Mouse (Mus musculus) splenic B cell, adult 2 months (primary cell): ENCODE results near the gene Lsm11.
A peak's percentile ranks its signal among the peaks of the same experiment; 100 is the strongest.

Source experiments
- DNase-seq: peaks from one replicate; pipeline ENCODE4 v3.0.0-alpha.2; 2011; ENCODE audit warnings: low read depth, low spot score
- H3K27me3 ChIP-seq: 2 replicates; pipeline ENCODE4 v1.6.1; 2012; ENCODE audit warnings: mild to moderate bottlenecking, low read length, moderate library complexity, mixed read lengths; ENCODE audit not compliant: control insufficient read depth, poor library complexity, insufficient read depth, severe bottlenecking
- H3K36me3 ChIP-seq: 2 replicates; pipeline ENCODE4 v1.6.1; 2012; ENCODE audit warnings: mild to moderate bottlenecking, low read length, moderate library complexity, mixed read lengths; ENCODE audit not compliant: control insufficient read depth, poor library complexity, insufficient read depth, severe bottlenecking

Gene Lsm11

GRCm38 (mm10) chr11:45944643-45945156, at the start of gene Lsm11:
Lsm11 (minus strand) TSS chr11:45944935.
- no peaks in the 10 kb centered on the region for H3K27me3 ChIP-seq
- DNase-seq, result peak; percentile 98
- H3K36me3 ChIP-seq, result peaks cover 2% of the 10 kb centered on the region; the same call in 1 of the 2 replicates

- peaks cover 2% of the 10 kb centered on the region; the same call in 1 of the 2 replicates for H3K27me3 ChIP-seq
- DNase-seq, result no peak
- H3K36me3 ChIP-seq, result no peaks in the 10 kb centered on the region
Measured at GRCm38 (mm10) chr11:45992087-45992486, 47.4 kb upstream of the Lsm11 start.

- DNase-seq, result no peak
- H3K27me3 ChIP-seq, result peaks cover 2% of the 10 kb centered on the region; the same call in 1 of the 2 replicates
- no peaks in the 10 kb centered on the region for H3K36me3 ChIP-seq
Measured at GRCm38 (mm10) chr11:45991604-45992003, 46.9 kb upstream of the Lsm11 start.

GRCm38 (mm10) chr11:45980893-45981253, 36.1 kb upstream of the Lsm11 start:
- Histone ChIP-seq H3K27me3 (no peaks in the 10 kb centered on the region; the same call in 1 of the 2 replicates), H3K36me3 (no peaks in the 10 kb centered on the region)
- DNase-seq, result no peak

- DNase-seq, result peak; percentile 53
- Histone ChIP-seq H3K27me3 (no peaks in the 10 kb centered on the region; the same call in 1 of the 2 replicates), H3K36me3 (no peaks in the 10 kb centered on the region)
Measured at GRCm38 (mm10) chr11:45979946-45980892, 35.5 kb upstream of the Lsm11 start, which contains the start of gene Sox30. Sox30 (plus strand) TSS chr11:45980310.

GRCm38 (mm10) chr11:45976061-45976460, 31.3 kb upstream of the Lsm11 start:
- no peaks in the 10 kb centered on the region for H3K36me3 ChIP-seq
- DNase-seq, result no peak
- H3K27me3 ChIP-seq, result no peaks in the 10 kb centered on the region; the same call in 1 of the 2 replicates

GRCm38 (mm10) chr11:45974466-45974865, 29.7 kb upstream of the Lsm11 start:
- DNase-seq, result no peak
- H3K36me3 ChIP-seq, result no peaks in the 10 kb centered on the region
- no peaks in the 10 kb centered on the region; the same call in 1 of the 2 replicates for H3K27me3 ChIP-seq

GRCm38 (mm10) chr11:45973635-45974034, 28.9 kb upstream of the Lsm11 start:
- Histone ChIP-seq H3K36me3 (no peaks in the 10 kb centered on the region), H3K27me3 (no peaks in the 10 kb centered on the region; the same call in 1 of the 2 replicates)
- DNase-seq, result no peak

GRCm38 (mm10) chr11:45968466-45968865, 23.7 kb upstream of the Lsm11 start:
- DNase-seq, result no peak
- no peaks in the 10 kb centered on the region; the same call in 1 of the 2 replicates for H3K27me3 ChIP-seq
- H3K36me3 ChIP-seq, result no peaks in the 10 kb centered on the region

- Histone ChIP-seq H3K36me3 (no peaks in the 10 kb centered on the region), H3K27me3 (no peaks in the 10 kb centered on the region)
- DNase-seq, result no peak
Measured at GRCm38 (mm10) chr11:45966896-45967295, 22.2 kb upstream of the Lsm11 start.

GRCm38 (mm10) chr11:45960003-45960402, 15.3 kb upstream of the Lsm11 start:
- no peaks in the 10 kb centered on the region for H3K27me3 ChIP-seq
- H3K36me3 ChIP-seq, result no peaks in the 10 kb centered on the region
- DNase-seq, result peak; percentile 70

GRCm38 (mm10) chr11:45959598-45959997, 14.9 kb upstream of the Lsm11 start:
- Histone ChIP-seq H3K36me3 (no peaks in the 10 kb centered on the region), H3K27me3 (no peaks in the 10 kb centered on the region)
- peak; percentile 74 for DNase-seq

GRCm38 (mm10) chr11:45955127-45955627, 10.4 kb upstream of the Lsm11 start, which contains the start of gene Thg1l:
Thg1l (minus strand) TSS chr11:45955494.
- DNase-seq, result peak; percentile 98
- Histone ChIP-seq H3K36me3 (no peaks in the 10 kb centered on the region; the same call in 1 of the 2 replicates), H3K27me3 (no peaks in the 10 kb centered on the region)

- peaks cover 2% of the 10 kb centered on the region for H3K36me3 ChIP-seq
Measured at GRCm38 (mm10) chr11:45947491-45947890, 2.8 kb upstream of the Lsm11 start.

GRCm38 (mm10) chr11:45946796-45947195, 2.1 kb upstream of the Lsm11 start:
- no peak for DNase-seq
- no peaks in the 10 kb centered on the region for H3K27me3 ChIP-seq

More at GRCm38 (mm10) chr11:45947491-45947890, 2.8 kb upstream of the Lsm11 start:
- H3K27me3 ChIP-seq, result no peaks in the 10 kb centered on the region
- DNase-seq, result no peak

More at GRCm38 (mm10) chr11:45946796-45947195, 2.1 kb upstream of the Lsm11 start:
- H3K36me3 ChIP-seq, result peaks cover 2% of the 10 kb centered on the region
